Mouse (Mus musculus): ENCODE measurements around the gene Pih1d1. TPM values are rescaled to one million over a fixed set of nuclear protein-coding genes. Genes with fewer than 3 reads are reported as not detected.

Gene Pih1d1
- total RNA-seq, 2 experiments from 2014 or later, result 34.7 to 39.7 TPM

GRCm38 (mm10) chr7:45156206-45156605, 2.1 kb downstream of the Pih1d1 start:
- intact Hi-C loops (cut with DNase I), result no loop called here
- no peak for TF ChIP-seq CTCF (IDR thresholded peaks at IDR 0.05)
- H3K27ac ChIP-seq, result no peak overlapping the region
- H3K4me3 ChIP-seq, result no peak overlapping the region
- no peak for DNase-seq

GRCm38 (mm10) chr7:45157459-45157858, 3.4 kb downstream of the Pih1d1 start:
- no peak for TF ChIP-seq CTCF (IDR thresholded peaks at IDR 0.05)
- Histone ChIP-seq H3K4me3 (no peak overlapping the region), H3K27ac (no peak overlapping the region)
- no peak for DNase-seq
- intact Hi-C loops (cut with DNase I), result no loop called here

GRCm38 (mm10) chr7:45158991-45159390, 4.9 kb downstream of the Pih1d1 start:
- intact Hi-C loops (cut with DNase I), result no loop called here
- Histone ChIP-seq H3K4me3 (no peak overlapping the region), H3K27ac (no peak overlapping the region)
- no peak for TF ChIP-seq CTCF (IDR thresholded peaks at IDR 0.05)
- no peak for DNase-seq

GRCm38 (mm10) chr7:45160316-45160800, 6.3 kb downstream of the Pih1d1 start:
- TF ChIP-seq CTCF (IDR thresholded peaks at IDR 0.05), result no peak
- Histone ChIP-seq H3K4me3 (no peak overlapping the region), H3K27ac (no peak overlapping the region)
- DNase-seq, result no peak
- intact Hi-C loops (cut with DNase I), result no loop called here

- intact Hi-C loops (cut with DNase I), result no loop called here
- Histone ChIP-seq H3K4me3 (no peak overlapping the region), H3K27ac (no peak overlapping the region)
- DNase-seq, result no peak
- no peak for TF ChIP-seq CTCF (IDR thresholded peaks at IDR 0.05)
Measured at GRCm38 (mm10) chr7:45160866-45161265, 6.8 kb downstream of the Pih1d1 start.

GRCm38 (mm10) chr7:45161612-45162473, 7.7 kb downstream of the Pih1d1 start:
- peak; percentile 94 for DNase-seq
- H3K27ac ChIP-seq, result peak overlapping the region; percentile 60; the same call in 1 of the 2 replicates
- intact Hi-C loops (cut with DNase I), result loop anchor here (1.0 to 2.0 kb wide), 2 partner anchors 36 to 137 kb away; no protein-coding TSS in a partner anchor
- peak overlapping the region; percentile 74 for H3K4me3 ChIP-seq
- TF ChIP-seq CTCF (IDR thresholded peaks at IDR 0.05), result peak; percentile 86

GRCm38 (mm10) chr7:45162551-45162950, 8.4 kb downstream of the Pih1d1 start:
- Histone ChIP-seq H3K27ac (no peak overlapping the region), H3K4me3 (peak overlapping the region; percentile 74)
- intact Hi-C loops (cut with DNase I), result loop anchor here (1.0 to 2.0 kb wide), 2 partner anchors 36 to 136 kb away; no protein-coding TSS in a partner anchor
- no peak for TF ChIP-seq CTCF (IDR thresholded peaks at IDR 0.05)
- no peak for DNase-seq

GRCm38 (mm10) chr7:45162996-45163615, 9.0 kb downstream of the Pih1d1 start:
- TF ChIP-seq CTCF (IDR thresholded peaks at IDR 0.05), result no peak
- intact Hi-C loops (cut with DNase I), result loop anchor here (1.0 to 2.0 kb wide), 2 partner anchors 35 to 136 kb away; no protein-coding TSS in a partner anchor
- H3K27ac ChIP-seq, result no peak overlapping the region
- no peak for DNase-seq
- no peak overlapping the region for H3K4me3 ChIP-seq

- TF ChIP-seq CTCF (IDR thresholded peaks at IDR 0.05), result no peak
- intact Hi-C loops (cut with DNase I), result loop anchor here (2.0 kb wide), 1 partner anchor 135 kb away; no protein-coding TSS in a partner anchor
- H3K4me3 ChIP-seq, result peak within 1 kb of the TSS; percentile 67
- H3K27ac ChIP-seq, result no peak within 1 kb of the TSS
- peak; percentile 44 for DNase-seq
Measured at GRCm38 (mm10) chr7:45163735-45164490, 9.8 kb downstream of the Pih1d1 start, which contains the start of gene Slc17a7. TSS of gene Slc17a7 (plus strand) at chr7:45163949.

- intact Hi-C loops (cut with DNase I), result no loop called here
- Histone ChIP-seq H3K27ac (no peak overlapping the region), H3K4me3 (no peak overlapping the region)
- TF ChIP-seq CTCF (IDR thresholded peaks at IDR 0.05), result no peak
- no peak for DNase-seq
Measured at GRCm38 (mm10) chr7:45164833-45165232, 10.7 kb downstream of the Pih1d1 start.

GRCm38 (mm10) chr7:45165701-45166100, 11.6 kb downstream of the Pih1d1 start:
- Histone ChIP-seq H3K27ac (no peak overlapping the region), H3K4me3 (no peak overlapping the region)
- TF ChIP-seq CTCF (IDR thresholded peaks at IDR 0.05), result no peak
- intact Hi-C loops (cut with DNase I), result no loop called here
- DNase-seq, result no peak

- no peak overlapping the region for H3K4me3 ChIP-seq
- no peak for TF ChIP-seq CTCF (IDR thresholded peaks at IDR 0.05)
- intact Hi-C loops (cut with DNase I), result no loop called here
- no peak for DNase-seq
- no peak overlapping the region for H3K27ac ChIP-seq
Measured at GRCm38 (mm10) chr7:45166950-45167401, 12.9 kb downstream of the Pih1d1 start.

Measured in gastrocnemius, adult 2 months (tissue).